Mouse (Mus musculus) cerebellum, postnatal 25 days (tissue): Measurements from ENCODE around the gene Myod1.

Source experiments
- DNase-seq, 2 experiments: peaks; one replicate each; pipeline ENCODE4 v3.0.0; 2021; ENCODE audit warnings: mixed read lengths in 2 of 2

The Myod1 gene

DNA sequence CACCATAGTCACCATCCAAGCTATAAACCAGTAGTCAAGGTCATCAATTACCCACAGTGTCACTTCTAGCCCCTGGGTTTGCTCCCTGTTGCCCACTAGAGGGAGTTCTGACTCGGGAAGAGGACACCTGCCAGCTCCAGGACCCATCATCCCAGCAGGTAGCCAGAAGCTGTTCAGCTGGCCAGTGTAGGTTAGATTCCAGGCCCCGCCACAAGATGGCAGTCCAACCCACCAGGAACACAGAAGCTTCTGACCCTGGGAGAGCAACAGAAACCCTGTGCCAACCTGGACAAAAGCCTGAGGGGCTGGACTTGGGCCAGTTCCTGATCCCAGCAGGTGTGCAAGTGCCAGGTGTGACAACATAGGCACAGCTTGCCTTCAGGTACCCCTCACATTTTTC is 16.8 kb downstream of the Myod1 start:
- peak; percentile 98 to 100 for DNase-seq

DNA sequence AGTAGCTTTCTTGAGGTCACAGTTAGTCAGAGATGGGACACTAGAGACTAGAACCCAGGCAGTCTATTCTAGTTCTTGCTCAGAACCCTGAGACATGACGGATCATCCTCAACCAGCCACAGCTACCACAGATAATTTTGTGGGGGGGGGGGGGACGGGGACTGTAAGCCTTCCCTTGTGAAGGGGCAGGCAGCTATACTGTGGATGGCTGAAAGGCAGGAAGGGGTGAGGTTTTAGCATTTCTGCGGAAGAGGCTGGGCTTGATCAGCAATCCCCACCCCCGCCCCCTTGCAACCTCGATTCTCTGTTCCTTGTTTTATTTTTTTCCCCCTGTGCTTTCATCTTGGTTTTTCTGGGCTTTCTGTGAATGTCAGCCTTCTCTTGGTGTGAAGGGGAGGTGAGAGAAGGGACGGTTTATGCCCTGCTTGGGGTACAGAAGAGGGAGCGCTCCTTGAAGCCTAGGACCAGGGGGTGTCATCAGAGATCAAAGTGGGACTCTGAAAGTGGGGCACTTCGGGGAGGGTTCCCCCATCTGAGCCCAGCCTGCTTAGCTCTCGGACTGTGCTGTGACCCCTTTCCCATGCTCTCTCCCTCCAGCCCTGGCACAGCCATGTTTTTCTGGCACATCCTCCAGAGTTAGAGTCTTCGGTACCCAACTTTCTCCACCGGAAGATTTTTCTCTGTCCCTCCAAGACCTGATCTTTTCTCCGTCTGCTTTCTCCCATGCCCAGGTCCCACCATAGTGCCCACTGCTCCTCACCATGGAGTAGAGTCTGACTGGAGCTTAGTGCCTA is 17.6 kb downstream of the Myod1 start:
- DNase-seq, result peak; percentile 41 to 54

DNA sequence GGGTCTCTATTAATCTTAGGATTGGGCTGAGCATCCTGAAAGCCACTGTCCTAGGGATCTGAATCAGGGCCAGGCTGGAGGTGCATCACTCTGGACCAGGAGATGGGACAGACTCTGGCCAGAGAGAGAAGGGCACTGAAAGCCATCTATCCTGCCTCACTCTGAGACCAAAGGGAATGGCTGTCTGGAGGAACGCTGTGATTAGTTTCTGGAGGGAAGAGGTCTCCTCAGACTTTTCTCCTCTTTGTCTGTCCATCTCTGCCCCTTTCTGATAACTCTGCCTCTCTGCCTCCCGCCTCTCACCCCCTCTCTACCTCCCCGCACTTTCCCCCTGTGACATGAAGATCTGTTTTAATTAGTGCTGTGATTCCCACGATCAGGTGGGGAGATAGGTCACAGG is 18.7 kb downstream of the Myod1 start:
- DNase-seq, result peak; percentile 48 to 49

- DNase-seq, result peak in 1 of 2 experiments; percentile 52
These were observed 19.3 kb downstream of the Myod1 start for GRCm38 (mm10) chr7:46395571-46395970.

DNA sequence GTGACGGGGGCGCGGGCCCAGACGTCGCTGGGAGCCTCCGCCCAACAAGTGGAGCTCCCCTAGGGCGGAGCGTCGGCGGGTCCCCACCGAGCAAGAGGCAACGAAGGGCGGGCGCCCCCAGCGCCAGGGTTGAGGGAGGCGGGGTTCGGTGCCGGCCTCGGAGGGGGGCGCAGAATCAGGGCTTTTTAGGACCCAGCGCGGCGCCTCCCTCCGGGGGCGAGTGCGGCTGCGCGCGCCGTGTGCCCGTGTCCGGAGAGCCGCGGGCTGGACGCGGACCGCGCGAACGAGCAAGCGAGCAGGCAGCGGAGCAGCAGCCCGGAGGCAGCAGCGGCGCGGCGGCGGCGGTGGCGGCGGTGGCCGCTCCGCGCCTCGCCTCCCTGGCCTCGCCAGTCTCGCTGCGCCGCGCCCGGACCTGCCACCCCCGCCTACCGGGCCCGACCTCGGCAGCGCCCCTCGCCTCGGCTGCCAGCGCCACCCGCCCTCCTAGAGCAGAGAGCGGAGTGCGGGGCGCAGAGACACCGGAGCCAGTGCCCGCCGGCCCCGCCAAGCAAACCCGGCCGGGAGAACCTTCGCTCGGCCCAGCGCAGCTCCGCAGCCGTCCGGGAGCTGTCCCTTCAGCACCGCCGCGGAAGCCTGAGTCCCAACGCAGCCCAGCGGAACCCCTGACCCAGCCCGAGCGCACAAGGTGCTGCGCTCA is 20.1 kb downstream of the Myod1 start, which contains the start of gene Kcnc1:
Gene Kcnc1 (plus strand): TSS at position 267 of the 697 bp plus-strand sequence.
- DNase-seq, result peak; percentile 93 to 94

DNA sequence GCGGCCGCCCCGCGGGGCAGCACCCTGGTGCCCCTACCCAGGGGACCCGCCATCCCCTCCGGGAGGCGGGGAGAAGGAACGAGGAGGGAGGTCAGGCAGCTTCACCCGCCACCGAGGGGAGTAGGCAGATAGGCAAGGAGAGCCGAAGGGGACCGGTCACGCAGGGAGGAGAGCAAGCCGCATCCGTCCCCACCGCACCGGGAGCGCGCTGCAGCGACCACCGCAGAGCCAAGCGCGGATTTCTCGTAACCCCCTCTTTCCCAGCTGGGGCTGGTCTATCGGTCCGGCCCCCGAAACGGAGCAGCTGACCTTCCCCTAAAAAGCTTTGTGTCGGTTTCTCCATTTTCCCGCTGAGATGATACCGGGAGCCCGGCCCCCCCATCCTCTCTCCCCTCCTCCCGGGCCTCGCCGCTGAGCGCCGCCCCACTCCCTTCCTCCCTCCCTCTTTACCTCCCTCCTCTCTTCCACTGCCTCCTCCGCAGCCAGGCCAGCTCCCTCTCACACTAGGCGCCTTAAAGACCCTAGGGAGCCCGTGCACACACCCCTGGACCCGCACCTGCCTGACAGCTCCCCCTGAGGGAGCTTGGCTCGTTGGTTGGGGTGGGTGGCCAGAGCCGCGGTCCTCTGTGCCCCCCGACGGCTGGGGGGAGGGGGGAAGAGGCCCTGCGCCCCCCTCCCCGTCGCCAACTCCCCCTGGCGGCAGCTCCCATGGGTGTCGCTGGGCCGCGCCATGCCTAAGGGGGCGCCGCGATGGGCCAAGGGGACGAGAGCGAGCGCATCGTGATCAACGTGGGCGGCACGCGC is 20.9 kb downstream of the Myod1 start:
- peak; percentile 76 to 81 for DNase-seq

- peak in 1 of 2 experiments; percentile 67 for DNase-seq
These were observed 21.6 kb downstream of the Myod1 start for GRCm38 (mm10) chr7:46397732-46398333.

GRCm38 (mm10) chr7:46398612-46399011 is 22.3 kb downstream of the Myod1 start:
- DNase-seq, result peak; percentile 28 to 31

GRCm38 (mm10) chr7:46399676-46400075 is 23.4 kb downstream of the Myod1 start:
- DNase-seq, result peak; percentile 54 to 58

- DNase-seq, result peak; percentile 64 to 73
These were observed 24.1 kb downstream of the Myod1 start for GRCm38 (mm10) chr7:46400346-46400745.

DNA sequence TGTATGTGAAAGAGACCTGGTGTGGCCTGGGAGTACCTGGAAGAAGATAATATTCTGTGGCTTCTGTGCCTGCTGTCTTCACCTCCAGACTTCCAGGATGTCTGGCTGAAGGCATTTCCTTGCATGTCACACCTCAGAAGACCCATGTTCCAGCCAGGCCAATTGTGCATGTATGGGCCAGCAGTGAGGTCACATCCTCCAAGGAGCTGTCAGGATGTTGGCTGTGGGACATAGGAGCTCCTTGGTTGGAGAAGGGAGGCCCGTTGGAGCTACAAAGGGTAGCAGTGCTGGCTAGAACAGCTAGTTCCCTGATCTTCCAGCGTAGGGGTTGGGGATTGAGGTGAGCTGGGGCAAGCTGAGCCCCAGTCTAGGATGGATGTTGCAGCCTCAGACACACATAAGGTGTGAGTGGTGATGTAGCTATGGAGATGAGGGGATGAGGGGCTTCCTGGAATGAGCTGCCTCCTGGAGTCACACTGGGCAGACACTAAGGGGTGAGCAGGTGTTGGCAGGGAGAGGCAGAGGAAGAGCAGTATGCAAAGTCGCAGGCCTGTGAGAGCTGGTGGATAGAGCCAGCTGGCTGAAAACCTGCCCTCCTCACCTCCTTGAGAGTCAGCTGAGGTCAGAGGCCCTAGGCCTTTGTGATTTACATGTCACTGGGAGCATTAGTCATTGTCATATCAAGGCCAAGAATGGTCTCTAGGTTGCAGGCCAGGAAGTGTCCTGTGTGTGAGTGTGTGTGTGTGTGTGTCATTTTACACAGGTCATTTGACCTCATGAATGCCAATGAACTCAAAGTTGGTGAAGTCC is 25.3 kb downstream of the Myod1 start:
- peak; percentile 51 to 56 for DNase-seq

GRCm38 (mm10) chr7:46403616-46404485 is 27.6 kb downstream of the Myod1 start:
- DNase-seq, result peak; percentile 52 to 56

GRCm38 (mm10) chr7:46404756-46405155 is 28.5 kb downstream of the Myod1 start:
- peak; percentile 54 to 62 for DNase-seq

GRCm38 (mm10) chr7:46408606-46409005 is 32.3 kb downstream of the Myod1 start:
- DNase-seq, result no peak

DNA sequence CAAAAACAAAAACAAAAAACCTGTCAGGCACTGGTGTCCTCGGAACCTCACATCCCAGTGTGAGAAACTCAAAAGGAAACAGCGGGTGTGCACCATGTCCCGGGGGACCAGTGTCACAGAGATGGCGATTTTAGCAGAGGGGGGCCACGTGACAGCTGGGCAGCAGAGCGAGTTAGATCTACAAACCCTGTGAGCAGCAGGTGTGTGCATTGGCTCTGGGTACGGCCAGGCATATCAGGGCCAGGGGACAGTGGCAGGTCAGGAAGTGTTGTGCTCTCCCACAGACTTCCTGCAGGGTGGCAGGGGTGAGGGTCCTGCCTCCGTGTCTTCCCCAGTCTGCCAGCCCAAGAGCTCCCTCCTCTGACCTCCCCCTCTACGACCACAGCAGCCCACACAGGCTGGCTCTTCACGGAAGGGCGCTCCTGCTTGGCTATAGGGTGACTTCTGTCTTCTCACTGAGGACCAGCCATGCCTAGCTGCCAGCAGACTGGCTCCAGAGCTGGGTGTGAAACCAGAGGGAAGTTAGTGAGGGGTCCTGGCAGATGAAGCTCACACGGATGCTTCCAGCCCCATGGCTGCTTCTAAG is 33.0 kb downstream of the Myod1 start:
- DNase-seq, result no peak

- DNase-seq, result peak in 1 of 2 experiments; percentile 56
These were observed 34.5 kb downstream of the Myod1 start for GRCm38 (mm10) chr7:46410727-46411126.

- DNase-seq, result no peak
These were observed 36.5 kb downstream of the Myod1 start for GRCm38 (mm10) chr7:46412823-46413222.

DNA sequence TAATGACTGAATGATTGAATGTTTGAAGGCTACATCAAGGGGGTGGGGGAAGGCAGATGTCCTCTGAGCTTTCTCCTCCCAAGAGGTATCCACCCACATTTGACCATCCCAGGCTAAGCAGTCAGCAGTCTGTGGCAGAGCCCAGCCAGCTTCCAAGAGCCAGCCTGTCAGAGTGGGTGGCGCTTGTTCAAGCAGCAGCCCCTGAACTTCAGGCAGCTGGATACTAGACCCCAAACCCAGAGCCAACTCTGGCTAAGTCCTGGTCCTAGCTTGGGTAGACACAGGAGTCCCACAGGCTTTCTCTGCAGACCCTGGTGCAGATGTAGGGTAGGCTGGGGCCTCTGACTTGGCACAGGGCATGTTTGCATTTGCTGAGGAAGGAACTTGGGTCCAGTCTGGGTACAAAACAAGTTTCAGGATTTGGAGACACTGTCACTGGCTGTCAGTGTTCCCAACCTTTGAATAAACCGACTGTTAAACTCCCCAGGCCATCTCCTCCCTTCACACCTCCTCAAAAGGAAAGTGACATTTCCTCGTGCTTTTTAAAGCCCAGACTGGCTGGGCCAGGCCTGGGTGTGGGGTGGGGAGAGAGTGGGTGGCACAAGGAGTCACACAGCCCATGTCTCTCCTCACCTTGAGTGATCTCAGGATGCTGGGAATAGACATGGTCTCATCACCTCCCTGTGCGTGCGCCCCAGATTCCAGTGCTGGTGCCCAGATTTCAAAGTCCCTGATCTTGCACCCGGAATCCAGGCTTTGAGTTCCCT is 37.9 kb downstream of the Myod1 start:
- DNase-seq, result no peak

DNA sequence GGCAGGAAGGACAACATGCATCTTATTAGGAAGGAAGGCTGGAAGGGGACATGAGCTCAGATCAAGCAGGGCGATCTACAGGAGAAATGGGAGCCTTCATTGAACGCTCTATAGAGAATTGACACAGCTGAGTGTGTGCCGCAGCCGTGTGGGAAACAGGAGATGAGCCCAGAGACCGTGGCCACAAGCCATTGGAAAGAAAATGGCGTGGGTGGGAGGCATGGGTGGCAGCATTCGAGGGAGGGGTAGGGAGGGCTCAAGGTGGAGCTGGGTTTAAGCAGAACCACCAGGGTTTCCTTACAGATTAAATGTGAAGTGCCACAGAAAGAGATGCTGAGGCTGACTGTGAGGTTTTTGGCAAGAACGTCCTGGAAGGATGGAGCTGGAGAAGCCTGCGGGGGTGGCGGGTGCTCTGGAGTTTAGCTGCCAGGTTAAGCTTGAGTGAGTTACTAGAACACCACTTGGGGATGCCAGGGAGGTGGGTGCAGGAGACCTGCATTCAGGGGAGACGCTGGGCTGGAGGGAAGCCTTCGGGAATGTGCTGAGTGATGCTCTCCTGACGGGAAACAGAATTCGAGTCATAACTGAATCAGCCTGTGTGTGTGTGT is 39.6 kb downstream of the Myod1 start:
- DNase-seq, result peak; percentile 69 to 76
